Mouse (Mus musculus): ENCODE measurements at regions not wholly inside any gene's neighbourhood (a gene's known extent, or its start where the extent isn't known, plus 50 kb on each side); places are given as distances from the start of the nearest gene placed in this dataset.

DNA sequence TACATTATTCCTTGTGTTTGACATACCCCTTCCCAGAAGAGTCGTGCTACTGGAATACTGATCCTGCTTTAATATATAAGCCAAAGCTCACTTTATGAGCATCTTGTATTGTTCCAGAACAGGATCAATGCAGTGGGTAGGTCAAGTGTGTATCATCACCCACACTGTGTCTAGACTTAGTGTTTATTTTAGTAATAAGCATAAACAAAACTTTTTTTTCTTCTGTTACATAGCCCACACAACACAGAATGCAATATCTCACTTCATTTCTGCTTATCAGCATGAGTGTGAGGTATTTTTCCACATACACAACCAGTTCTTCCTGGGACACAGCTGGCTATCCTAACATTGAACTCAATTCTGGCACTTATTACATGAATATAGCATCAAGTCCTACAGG lies 2721.7 kb upstream of the Lrrc6 start:
- DNase-seq (ENCODE audit: inconsistent ontology term): no peak

All from Muller cell, postnatal 12 days (primary cell).